Mouse (Mus musculus) hindbrain, embryonic 16.5 days (tissue): ENCODE results near the gene Eif3i. TPM values are rescaled to one million over a fixed set of nuclear protein-coding genes. Genes with fewer than 3 reads are reported as not detected.

Experiments used
- ATAC-seq: fragments of 200-750 bp; cut with Nextera tagmentation; 2 replicates; pipeline ENCODE4 v1.8.0; 2017; ENCODE audit warnings: moderate TSS enrichment, moderate library complexity
- H3K27ac ChIP-seq: fragments of 300-500 bp; sonication (generic); 2 replicates; pipeline ENCODE4 v1.5.1; 2014; ENCODE audit warnings: low read depth, mild to moderate bottlenecking, control low read depth, low read length, moderate library complexity
- H3K27me3 ChIP-seq: fragments of 300-500 bp; sonication (generic); replicated peaks from 2 replicates; pipeline ENCODE4 v1.6.1; 2014; ENCODE audit warnings: low read length; ENCODE audit not compliant: control insufficient read depth, insufficient read depth
- H3K36me3 ChIP-seq: fragments of 300-500 bp; sonication (generic); 2 replicates; pipeline ENCODE4 v1.6.1; 2014; ENCODE audit warnings: mild to moderate bottlenecking, low read length, moderate library complexity, mixed read lengths; ENCODE audit not compliant: control insufficient read depth, insufficient read depth
- H3K4me1 ChIP-seq: fragments of 300-500 bp; sonication (generic); 2 replicates; pipeline ENCODE4 v1.6.1; 2014; ENCODE audit warnings: low read depth, low read length; ENCODE audit not compliant: control insufficient read depth, insufficient read depth
- H3K4me2 ChIP-seq: fragments of 300-500 bp; sonication (generic); 2 replicates; pipeline ENCODE4 v1.6.1; 2014; ENCODE audit warnings: mild to moderate bottlenecking, low read length, control low read depth, moderate library complexity
- H3K4me3 ChIP-seq: fragments of 300-500 bp; sonication (generic); 2 replicates; pipeline ENCODE4 v1.5.1; 2014; ENCODE audit warnings: mild to moderate bottlenecking, low read length, control low read depth, moderate library complexity
- H3K9ac ChIP-seq: fragments of 300-500 bp; sonication (generic); 2 replicates; pipeline ENCODE4 v1.6.1; 2014; ENCODE audit warnings: low read depth, mild to moderate bottlenecking, control low read depth, low read length, moderate library complexity
- H3K9me3 ChIP-seq: fragments of 300-500 bp; sonication (generic); 2 replicates; pipeline ENCODE4 v1.6.1; 2014; ENCODE audit warnings: mild to moderate bottlenecking, low read length, moderate library complexity; ENCODE audit not compliant: control insufficient read depth
- WGBS: fragments of 180-500 bp; shearing (Covaris S2); extraction: QIAGEN DNeasy Blood & Tissue Kit; methylation state at CpG from one replicate; pipeline ENCODE4 v1.1.7; 2014; 5-methylcytosine and 5-hydroxymethylcytosine counted together
- polyA plus RNA-seq: library from polyadenylated mRNA; unstranded; fragments of >200 nt; fragmentation: Nextera tagmentation; extraction: Ambion mirVana; gene quantifications from 2 replicates; pipeline ENCODE4 v1.2.1, GENCODE M21; 2015

The Eif3i gene
- polyA plus RNA-seq, 1 experiment from 2014 or later = 223 TPM

GRCm38 (mm10) chr4:129631867-129632266 lies 31.4 kb upstream of the Eif3i start:
- WGBS = 92% methylated on average over 12 of the region's 12 CpGs
- Histone ChIP-seq H3K9ac (no peak overlapping the region), H3K27me3 (no peaks in the 10 kb centered on the region), H3K9me3 (no peaks in the 10 kb centered on the region), H3K4me3 (no peak overlapping the region), H3K4me2 (no peak overlapping the region), H3K27ac (no peak overlapping the region), H3K4me1 (peaks cover 5% of the 10 kb centered on the region; the same call in 1 of the 2 replicates), H3K36me3 (peaks cover 79% of the 10 kb centered on the region)
- no peak for ATAC-seq

DNA sequence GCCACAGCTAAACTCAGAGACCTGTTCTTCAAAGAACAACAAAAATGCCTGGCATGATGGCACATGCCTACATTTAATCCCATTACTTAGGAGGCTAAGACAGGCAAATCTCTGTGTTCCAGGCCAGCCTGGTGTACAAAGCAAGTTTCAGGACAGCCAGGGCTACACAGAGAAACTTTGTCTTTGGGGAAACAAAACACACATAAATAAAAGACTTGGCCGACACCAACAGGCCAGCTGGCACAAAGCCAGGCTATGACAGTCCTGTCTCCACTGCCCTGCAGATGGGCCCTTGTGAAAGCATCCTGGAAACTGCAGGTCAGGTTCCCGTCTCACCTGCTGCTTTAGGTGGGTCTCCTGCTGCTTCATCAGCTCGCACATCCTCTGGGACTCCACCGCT lies 30.5 kb upstream of the Eif3i start:
- 62% methylated on average over 4 of the region's 4 CpGs for WGBS
- 0 out of 2 replicates have a peak overlapping the region, but pooled peaks have one; percentile 17 for H3K27ac ChIP-seq
- ATAC-seq = no peak

DNA sequence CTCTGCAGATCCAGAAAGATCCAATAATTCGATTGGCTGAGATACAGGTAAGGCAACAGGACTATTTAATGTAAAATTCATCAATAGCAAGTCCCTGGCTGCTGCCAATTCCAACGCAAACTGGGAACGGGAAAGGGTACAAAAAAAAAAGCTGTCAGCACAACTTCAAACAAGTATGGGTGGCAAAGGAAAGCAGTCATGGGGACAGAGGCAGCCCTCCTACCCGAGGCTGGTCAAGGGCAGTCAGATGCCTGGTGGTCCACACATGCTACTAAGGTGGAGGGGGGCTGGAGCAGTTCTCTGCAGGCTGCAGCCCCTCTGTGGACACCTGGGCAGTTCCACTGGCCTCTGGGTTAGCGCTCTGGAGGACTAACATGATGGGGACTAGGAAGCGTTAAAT lies 25.6 kb upstream of the Eif3i start:
- WGBS = 70% methylated on average over 6 of the region's 6 CpGs

More for the DNA sequence above, 30.5 kb upstream of the Eif3i start:
- Histone ChIP-seq H3K9ac (no peak overlapping the region), H3K27me3 (no peaks in the 10 kb centered on the region), H3K4me2 (no peak overlapping the region), H3K9me3 (no peaks in the 10 kb centered on the region), H3K4me3 (no peak overlapping the region), H3K4me1 (peaks cover 5% of the 10 kb centered on the region; the same call in 1 of the 2 replicates), H3K36me3 (peaks cover 72% of the 10 kb centered on the region)

DNA sequence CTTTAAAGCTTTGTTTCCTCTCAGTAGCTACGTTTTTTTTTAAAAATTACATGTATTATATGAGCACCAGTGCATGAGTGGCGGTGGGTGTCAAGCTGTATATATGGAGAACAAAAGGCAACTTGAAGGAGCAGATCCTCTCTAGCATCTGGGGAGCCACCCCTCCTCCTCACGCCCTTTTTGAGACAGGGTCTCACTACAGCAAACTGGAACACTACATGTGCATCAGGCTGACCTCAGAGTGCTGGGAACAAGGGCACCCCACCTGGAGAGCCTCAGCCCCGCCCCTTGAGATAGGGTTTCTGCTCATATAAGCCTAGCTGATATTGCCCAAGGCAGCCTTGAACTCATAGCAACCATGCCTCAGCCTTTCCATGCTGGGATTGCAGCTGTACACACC lies 25.0 kb upstream of the Eif3i start:
- H3K9ac ChIP-seq = no peak overlapping the region
- H3K9me3 ChIP-seq = no peaks in the 10 kb centered on the region
- ATAC-seq = no peak
- H3K4me3 ChIP-seq = no peak overlapping the region
- H3K27ac ChIP-seq = peak overlapping the region; percentile 97
- peak overlapping the region; percentile 73 for H3K4me2 ChIP-seq
- peaks cover 33% of the 10 kb centered on the region for H3K36me3 ChIP-seq
- 46% methylated on average over 4 of the region's 4 CpGs for WGBS
- peaks cover 38% of the 10 kb centered on the region for H3K4me1 ChIP-seq
- H3K27me3 ChIP-seq = no peaks in the 10 kb centered on the region

More for the DNA sequence above, 25.6 kb upstream of the Eif3i start:
- H3K4me2 ChIP-seq = no peak overlapping the region
- H3K36me3 ChIP-seq = peaks cover 38% of the 10 kb centered on the region
- no peak for ATAC-seq
- no peak overlapping the region for H3K9ac ChIP-seq
- peaks cover 35% of the 10 kb centered on the region for H3K4me1 ChIP-seq
- H3K27me3 ChIP-seq = no peaks in the 10 kb centered on the region
- H3K27ac ChIP-seq = no peak overlapping the region
- no peak overlapping the region for H3K4me3 ChIP-seq
- no peaks in the 10 kb centered on the region for H3K9me3 ChIP-seq

- peak overlapping the region; percentile 97 for H3K27ac ChIP-seq
- H3K36me3 ChIP-seq = peaks cover 29% of the 10 kb centered on the region
- H3K27me3 ChIP-seq = no peaks in the 10 kb centered on the region
- peak overlapping the region; percentile 73 for H3K4me3 ChIP-seq
- H3K9ac ChIP-seq = peak overlapping the region; percentile 86
- no peaks in the 10 kb centered on the region for H3K9me3 ChIP-seq
- H3K4me1 ChIP-seq = peaks cover 38% of the 10 kb centered on the region
- 3% methylated on average over 6 of the region's 6 CpGs for WGBS
- H3K4me2 ChIP-seq = peak overlapping the region; percentile 73
- 0 out of 2 replicates have a peak, but pooled peaks have one; percentile 7 for ATAC-seq
Observed at GRCm38 (mm10) chr4:129625029-129625370, 24.6 kb upstream of the Eif3i start.

DNA sequence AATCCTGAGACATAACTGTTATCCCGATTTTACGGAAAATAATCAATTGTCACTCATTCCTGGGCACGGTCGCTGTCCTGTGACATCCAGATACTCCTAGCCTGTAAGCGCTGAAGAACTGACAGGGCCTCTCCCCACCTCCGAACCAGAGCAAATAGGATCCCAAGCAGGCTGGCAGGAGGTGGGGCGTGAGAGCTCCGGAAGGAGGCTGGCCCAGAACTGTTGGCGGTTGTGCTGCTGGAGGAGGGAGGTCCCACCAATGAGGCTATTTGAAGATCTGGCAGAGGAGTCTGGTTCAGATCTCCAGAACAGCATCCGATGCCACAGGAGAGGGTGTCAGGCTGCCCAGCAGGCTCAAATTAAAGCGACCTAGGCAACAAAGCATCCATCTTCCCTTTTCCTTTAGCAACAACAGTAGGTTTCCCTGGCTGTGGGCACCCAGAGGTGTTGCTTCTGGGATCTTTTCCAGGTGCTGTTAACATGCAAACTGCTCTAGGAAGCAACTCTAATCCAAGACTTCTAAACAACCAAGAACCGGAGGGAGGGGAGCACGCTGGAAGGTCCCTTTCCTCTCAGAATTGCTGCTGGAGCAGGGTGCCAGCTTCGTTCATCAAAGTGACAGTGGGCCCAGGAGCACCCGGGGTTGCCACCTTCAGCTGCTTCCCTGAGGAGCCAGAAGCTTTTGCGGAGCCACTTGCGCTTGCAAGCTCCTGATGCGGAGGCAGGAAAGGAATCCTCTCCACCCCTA lies 24.0 kb upstream of the Eif3i start:
- 2% methylated on average over 18 of the region's 18 CpGs for WGBS
- H3K4me1 ChIP-seq = peaks cover 38% of the 10 kb centered on the region
- ATAC-seq = peak; percentile 95
- H3K9me3 ChIP-seq = no peaks in the 10 kb centered on the region
- peak overlapping the region; percentile 97 for H3K27ac ChIP-seq
- no peaks in the 10 kb centered on the region for H3K27me3 ChIP-seq
- H3K4me3 ChIP-seq = peak overlapping the region; percentile 73
- H3K36me3 ChIP-seq = peaks cover 24% of the 10 kb centered on the region
- peak overlapping the region; percentile 73 for H3K4me2 ChIP-seq
- peak overlapping the region; percentile 86 for H3K9ac ChIP-seq

- Histone ChIP-seq H3K4me3 (peak within 1 kb of the TSS; percentile 73), H3K4me1 (peaks cover 38% of the 10 kb centered on the region), H3K9me3 (no peaks in the 10 kb centered on the region), H3K4me2 (peak within 1 kb of the TSS; percentile 73), H3K27me3 (no peaks in the 10 kb centered on the region), H3K9ac (peak within 1 kb of the TSS; percentile 86), H3K27ac (peak within 1 kb of the TSS; percentile 97), H3K36me3 (peaks cover 16% of the 10 kb centered on the region)
- ATAC-seq = peak; percentile 28
- 0% methylated on average over 10 of the region's 10 CpGs for WGBS
Observed at GRCm38 (mm10) chr4:129623681-129624091, 23.2 kb upstream of the Eif3i start, which contains the start of gene Ccdc28b. TSS of gene Ccdc28b (minus strand) at chr4:129623947.

GRCm38 (mm10) chr4:129622803-129623535 lies 22.5 kb upstream of the Eif3i start:
- peak overlapping the region; percentile 73 for H3K4me2 ChIP-seq
- H3K4me1 ChIP-seq = peaks cover 44% of the 10 kb centered on the region
- H3K36me3 ChIP-seq = peaks cover 11% of the 10 kb centered on the region
- H3K27me3 ChIP-seq = no peaks in the 10 kb centered on the region
- H3K9me3 ChIP-seq = no peaks in the 10 kb centered on the region
- 17% methylated on average over 8 of the region's 8 CpGs for WGBS
- H3K4me3 ChIP-seq = peak overlapping the region; percentile 73
- H3K27ac ChIP-seq = peak overlapping the region; percentile 97
- peak overlapping the region; percentile 86 for H3K9ac ChIP-seq
- no peak for ATAC-seq
